Mouse (Mus musculus) kidney, adult 2 months (tissue): ENCODE results near the gene Selenop.

ENCODE experiments used
- CTCF ChIP-seq: fragments of 200-500 bp; conservative IDR thresholded peaks from 2 replicates; pipeline ENCODE4 v1.5.1; 2011; ENCODE audit warnings: low read depth, mild to moderate bottlenecking, control low read depth, low read length, moderate library complexity, mixed read lengths; ENCODE audit not compliant: insufficient read depth, insufficient read length
- POLR2A ChIP-seq: fragments of 200-500 bp; IDR thresholded peaks from one replicate; pipeline ENCODE4 v1.6.1; 2011; ENCODE audit warnings: low read depth, low read length, control low read depth

DNA sequence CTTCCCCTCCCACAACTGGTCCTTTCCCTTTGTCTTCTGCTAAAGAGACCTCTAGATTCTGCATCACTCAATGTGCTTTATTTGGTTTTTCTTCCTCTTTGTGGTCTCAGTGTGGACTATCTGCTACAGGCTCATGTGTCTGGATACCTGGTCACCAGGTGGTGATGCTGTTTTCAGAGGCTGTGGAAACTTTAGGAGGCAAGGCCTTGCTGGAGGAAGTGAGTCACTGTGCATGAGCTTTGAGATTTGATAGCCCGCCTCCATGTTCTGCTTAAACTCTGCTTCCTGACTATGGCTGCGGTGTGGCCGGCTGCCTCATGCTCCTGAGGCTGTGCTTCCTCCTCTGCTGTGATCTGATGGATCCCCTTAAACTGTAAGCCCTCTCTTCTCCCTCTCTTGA is 22.1 kb downstream of the Selenop start:
- no peak for TF ChIP-seq POLR2A
- no peak for TF ChIP-seq CTCF
